Mouse (Mus musculus) brain, adult 2 months (tissue): Measurements from ENCODE around the gene Kcnk3.

ENCODE experiments used
- DNase-seq: peaks from one replicate; pipeline ENCODE4 v3.0.0; 2011; ENCODE audit warnings: low read depth, low spot score

Gene Kcnk3

GRCm38 (mm10) chr5:30670091-30670490, 82.1 kb downstream of the Kcnk3 start:
- DNase-seq: no peak

GRCm38 (mm10) chr5:30674001-30674400, 86.0 kb downstream of the Kcnk3 start:
- no peak for DNase-seq
